Mouse (Mus musculus) cerebellum, adult 2 months (tissue): ENCODE data around the gene Galnt2.

Experiments
- CTCF ChIP-seq: fragments of 200-500 bp; IDR thresholded peaks from 2 replicates; pipeline ENCODE4 v1.5.1; 2011; ENCODE audit warnings: low read depth, mild to moderate bottlenecking, control low read depth, low read length, moderate library complexity, borderline replicate concordance; ENCODE audit not compliant: insufficient read depth
- POLR2A ChIP-seq: fragments of 200-500 bp; IDR thresholded peaks from 2 replicates; pipeline ENCODE4 v1.6.1; 2011; ENCODE audit warnings: low read length, control low read depth, borderline replicate concordance; ENCODE audit not compliant: insufficient read depth

DNA sequence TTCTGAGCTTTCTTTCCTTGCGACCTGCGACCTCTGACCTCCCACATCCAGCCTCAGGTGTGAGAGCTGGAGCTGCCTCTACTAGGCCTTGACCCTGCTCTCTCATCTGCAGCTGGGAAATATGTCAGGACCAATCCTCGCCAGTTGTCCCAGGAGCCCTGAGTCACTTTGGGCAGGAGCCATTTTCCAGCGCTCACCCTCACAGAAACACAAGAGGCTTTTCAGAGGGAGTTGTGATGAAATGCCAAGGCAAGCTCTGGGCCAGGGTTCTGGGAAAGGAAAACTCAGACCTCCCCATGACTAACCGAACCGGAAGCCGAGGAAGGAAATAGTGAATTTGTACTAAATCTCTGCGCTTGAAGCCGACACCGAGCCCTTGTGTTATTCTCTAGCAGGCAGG, 38.2 kb upstream of the Galnt2 start:
- TF ChIP-seq POLR2A (no peak), CTCF (no peak)
